Mouse (Mus musculus) spleen, postnatal 14 days (tissue): ENCODE results near the gene Sh3pxd2a.
"Not testable (repeated sequence)": the region's sequence is repeated elsewhere in the genome, so short reads cannot be mapped to it uniquely, and the experiment has no call there.

Source experiments
- DNase-seq, 2 experiments: peaks; one replicate each; pipeline ENCODE4 v3.0.0; 2021 to 2022; ENCODE audit warnings: low spot score in 2 of 2

Sh3pxd2a gene

DNA sequence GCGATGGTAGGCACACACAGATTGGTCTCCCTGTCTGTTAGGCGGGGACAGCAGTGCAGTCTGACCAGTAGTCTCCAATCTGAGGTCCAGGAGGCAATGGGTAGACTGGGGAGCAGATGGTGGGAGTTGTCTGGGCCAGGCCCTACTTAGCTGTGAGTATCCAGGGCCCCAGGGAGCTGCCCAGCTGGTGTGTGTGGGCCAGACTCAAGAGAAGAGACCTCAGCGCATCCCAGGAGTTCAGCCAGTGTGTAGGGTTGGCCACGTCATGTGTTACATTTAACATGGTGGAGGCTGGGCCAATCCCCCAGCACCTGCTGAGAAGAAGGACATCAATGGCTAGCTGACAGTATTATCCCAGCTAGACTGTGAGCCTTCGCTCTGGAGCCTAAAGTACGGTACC, 56.9 kb downstream of the Sh3pxd2a start:
- no peak for DNase-seq

DNA sequence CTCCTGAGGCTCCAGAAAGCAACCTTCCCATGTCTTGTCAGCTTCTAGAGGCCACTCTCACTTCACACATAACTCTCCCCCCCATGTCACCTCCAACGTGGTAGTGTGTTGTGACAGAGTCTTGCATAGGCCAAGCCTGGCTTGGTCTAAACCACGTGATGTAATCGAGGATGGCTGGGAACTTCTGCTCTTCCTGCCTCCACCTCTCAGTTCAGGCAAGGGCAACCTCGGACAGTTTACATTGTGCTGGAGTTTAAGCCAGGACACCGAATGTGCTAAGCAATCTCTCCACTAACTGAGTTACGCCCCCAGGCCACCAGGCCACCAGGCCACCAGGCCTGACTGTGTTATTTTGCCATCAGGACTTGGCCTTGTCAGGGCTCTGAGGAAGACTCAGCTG, 57.7 kb downstream of the Sh3pxd2a start:
- DNase-seq, result no peak

DNA sequence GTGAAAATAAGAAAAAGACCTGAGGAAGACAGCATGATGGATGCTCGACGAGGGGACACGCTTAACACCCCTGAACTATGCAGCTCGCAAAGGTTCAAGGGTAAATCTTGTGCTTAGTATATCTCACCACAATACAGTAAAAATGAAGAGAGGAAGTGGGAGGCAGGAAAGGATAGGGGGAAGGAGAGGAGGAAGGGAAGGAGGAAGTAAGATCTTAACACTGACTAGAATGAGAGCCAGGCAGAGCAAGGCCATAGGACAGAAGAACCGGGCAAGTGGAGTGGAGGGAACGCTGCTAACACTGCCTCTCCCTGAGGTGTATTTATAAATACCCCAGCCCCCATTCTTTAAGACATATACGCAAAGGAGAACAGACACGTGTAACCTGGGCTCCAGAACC, 58.7 kb downstream of the Sh3pxd2a start:
- no peak for DNase-seq

DNA sequence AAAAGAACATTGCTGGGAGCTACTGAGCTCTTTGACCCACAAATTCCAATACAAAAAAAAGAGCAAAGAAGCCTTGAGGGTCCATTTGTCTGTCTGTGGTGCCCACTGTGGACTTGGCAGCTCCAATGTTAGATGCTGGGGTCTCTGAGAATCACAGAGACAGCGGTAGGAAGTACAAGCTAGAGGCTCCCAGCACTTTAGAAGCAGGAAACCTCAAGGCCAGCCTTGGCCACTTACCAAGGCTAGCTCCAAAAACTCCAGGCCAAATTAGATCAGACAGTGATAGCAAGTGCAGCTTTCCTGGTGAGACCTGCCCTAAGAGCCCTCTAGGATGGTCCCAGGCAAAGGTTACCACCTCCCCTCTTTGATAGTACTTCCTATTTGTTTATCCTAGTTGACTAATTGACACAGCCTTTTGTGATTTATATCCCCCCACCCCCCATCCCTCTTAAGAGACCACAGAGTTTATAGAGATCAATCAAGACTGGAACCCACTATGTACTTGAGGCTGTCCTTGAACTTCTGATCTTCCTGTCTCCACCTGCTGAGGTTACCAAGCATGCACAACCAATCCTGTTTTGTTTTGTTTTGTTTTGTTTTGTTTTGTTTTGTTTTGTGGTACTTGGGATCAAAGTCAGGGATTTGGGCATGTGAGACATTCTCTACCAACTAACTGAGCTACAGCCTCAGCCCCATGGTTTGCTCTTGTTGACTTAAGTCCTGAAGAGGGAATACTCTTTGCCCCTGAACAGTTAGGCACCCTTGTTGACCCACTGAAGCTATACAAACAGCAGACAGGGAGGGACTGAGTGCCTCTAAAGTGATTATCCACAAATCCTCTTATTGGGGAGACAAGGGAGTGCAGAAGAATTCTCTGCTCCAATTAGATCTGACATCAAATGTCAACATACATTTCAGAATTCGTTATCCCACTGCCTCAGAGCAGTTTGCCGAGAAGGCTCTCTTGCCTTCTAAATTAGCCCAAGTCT, 60.5 kb downstream of the Sh3pxd2a start:
- no peak for DNase-seq

DNA sequence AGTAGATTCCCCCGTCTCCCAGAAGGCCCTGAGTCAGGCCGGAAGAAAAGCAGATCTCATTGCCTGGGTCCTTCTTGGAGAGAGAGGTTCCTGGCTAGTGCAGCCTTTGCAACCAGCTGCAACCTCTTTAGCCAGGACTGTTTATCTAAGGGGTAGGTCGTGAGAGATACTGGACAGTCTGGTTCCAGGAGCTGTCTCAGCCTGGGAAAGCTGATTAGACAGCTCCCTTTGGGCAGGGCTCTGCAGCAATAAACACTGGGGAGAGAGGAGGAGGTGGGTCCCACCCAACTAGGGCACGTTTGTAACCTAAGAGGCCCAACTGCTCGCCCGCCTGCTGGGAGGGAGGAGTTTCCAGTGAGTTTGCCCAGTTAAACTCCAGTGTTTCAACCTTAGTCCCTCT, 61.2 kb downstream of the Sh3pxd2a start:
- DNase-seq, result peak; percentile 29 to 31

DNA sequence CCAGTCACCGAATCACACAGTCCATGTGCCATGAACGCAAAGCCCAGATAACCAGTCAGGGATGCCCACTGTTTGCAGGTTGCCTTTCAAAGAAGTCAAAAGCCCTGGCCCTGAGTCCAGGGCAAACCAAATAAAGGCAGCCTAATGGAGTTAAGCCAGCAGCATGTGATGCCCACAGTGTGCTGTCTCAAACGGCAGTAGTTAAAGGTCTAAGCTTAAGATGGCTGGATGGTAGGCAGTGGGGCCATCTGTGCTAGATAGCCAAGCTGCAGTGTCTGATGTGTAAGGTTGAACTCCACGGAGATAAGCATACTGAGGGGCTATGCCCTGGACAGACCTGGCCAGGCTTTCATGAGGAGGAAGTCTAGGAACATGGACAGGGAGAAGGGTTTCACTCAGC, 61.7 kb downstream of the Sh3pxd2a start:
- no peak for DNase-seq

DNA sequence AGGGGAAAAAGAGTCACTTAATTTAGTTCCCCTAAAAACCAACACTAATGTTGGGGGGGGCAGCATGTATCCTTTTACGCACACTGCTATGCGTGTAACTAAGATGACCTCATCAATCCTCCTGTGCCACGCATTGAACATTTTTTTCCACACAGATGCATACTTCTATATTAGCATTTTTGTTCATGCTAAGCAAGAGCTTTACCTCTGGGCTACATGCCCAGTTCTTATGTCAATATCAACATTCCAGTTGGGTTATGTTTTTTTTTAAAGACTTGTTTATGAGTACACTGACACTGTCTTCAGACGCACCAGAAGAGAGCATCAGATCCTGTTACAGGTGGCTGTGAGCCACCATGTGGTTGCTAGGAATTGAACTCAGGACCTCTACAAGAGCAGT, 64.5 kb downstream of the Sh3pxd2a start:
- no peak for DNase-seq

DNA sequence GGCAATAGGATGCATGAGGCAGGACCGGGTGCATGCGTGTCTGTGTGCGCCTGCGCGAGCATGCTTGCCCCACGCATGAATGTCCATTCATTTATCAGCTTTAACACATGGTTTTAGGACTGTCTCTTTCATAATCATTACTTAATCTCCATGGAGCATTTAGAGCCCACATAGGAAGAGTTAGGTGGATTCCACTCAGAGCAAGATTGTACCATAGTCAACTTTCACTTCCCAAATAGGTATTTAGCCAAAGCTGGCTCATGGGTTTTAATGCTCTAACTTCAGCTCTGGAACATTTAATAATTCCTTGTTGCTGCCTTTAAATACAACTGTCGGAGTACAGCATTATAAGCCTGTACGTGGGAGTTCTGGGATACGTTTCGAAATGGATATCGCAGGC, 65.2 kb downstream of the Sh3pxd2a start:
- DNase-seq, result no peak

DNA sequence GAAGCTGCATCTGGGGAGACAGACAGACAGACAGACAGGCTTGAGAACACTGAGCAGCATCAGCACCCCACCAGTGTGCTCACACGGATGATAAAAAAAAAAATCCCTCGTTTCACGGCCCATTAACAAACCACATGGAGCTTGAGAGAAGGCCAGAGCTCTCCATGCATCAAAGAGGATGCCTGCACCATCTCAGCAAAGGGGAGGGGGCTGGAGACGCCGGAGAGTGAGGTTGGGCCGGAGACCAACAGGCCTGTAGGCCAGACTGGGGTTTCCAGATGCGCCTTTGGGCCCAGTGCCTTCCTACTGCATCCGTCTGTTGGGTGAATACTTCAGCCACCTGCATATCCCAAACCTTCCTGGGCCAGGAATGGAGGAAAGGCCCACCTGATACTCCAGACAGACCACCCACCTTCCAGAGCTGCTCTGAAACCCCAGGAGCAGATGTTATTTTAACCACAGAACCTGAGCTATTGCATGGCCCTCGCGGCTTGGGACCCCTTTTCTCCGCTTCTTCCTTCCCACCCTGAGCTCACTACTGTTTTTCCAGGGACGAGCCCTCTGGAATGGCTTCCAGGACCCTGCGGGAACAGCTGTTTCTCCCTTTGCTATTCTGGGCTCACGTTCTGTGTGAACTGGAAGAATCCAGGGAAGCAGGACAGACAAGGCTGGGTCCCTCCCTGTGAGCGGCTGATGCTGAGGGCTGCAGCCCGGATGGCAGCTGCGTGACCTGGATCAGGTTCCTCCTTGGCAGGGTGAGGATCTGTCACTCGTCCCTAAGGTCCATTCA, 66.1 kb downstream of the Sh3pxd2a start:
- DNase-seq, result no peak

DNA sequence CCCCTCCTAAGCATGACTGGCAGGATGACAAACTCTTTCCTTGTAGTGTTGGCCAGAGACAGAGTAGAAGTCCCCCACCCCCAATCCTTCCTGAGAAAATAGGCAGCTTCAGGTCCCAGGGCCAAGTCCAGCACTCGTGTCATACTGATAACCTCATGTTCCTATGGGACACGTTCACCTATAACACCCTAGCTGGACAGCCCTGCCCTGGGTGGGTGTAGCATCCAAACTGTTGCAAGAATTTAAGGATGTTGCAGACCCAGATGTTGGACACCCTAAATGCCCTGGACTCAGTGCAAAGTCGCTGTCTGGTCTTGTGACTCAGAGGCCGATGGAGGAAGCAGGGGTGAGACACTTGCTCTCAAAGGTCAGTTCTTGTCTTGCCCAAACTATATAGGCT, 68.9 kb downstream of the Sh3pxd2a start:
- no peak for DNase-seq

DNA sequence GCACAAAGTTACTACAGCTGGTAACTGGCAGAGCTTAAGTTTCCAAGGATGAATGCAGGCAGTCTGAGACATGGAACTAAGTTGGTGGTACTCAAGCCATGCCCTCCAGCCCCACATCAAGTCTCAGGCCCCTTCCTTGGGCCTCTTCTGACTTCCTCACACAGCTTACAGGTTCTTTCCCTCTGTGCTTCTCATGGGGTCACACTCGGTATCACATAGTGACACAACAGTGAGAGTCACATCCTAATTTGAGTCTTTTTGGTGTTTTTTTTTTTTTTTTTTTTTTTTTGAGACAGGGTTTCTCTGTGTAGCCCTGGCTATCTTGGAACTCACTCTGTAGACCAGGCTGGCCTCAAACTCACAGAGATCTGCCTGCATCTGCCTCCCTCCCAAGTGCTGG, 69.4 kb downstream of the Sh3pxd2a start:
- DNase-seq, result not testable (repeated sequence)

DNA sequence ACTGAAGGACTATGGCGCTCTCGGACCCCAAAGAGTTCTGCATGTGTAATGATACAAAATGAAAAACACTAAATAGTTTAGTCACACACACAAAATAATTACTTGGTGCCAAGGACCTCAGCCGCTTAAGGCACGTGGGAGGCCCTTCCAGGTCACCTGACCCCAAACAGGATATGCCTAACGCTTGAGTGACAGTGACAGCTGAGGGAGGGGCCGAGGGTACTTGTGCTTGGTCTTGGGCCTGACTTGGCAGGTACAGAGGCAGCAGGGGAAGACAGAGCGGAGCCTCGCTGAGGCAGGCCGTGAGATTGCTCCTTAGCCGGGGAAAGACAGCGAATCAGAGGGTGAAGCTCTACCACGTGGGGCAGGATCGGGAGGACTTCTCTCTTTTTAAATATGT, 73.3 kb downstream of the Sh3pxd2a start:
- DNase-seq, result no peak

DNA sequence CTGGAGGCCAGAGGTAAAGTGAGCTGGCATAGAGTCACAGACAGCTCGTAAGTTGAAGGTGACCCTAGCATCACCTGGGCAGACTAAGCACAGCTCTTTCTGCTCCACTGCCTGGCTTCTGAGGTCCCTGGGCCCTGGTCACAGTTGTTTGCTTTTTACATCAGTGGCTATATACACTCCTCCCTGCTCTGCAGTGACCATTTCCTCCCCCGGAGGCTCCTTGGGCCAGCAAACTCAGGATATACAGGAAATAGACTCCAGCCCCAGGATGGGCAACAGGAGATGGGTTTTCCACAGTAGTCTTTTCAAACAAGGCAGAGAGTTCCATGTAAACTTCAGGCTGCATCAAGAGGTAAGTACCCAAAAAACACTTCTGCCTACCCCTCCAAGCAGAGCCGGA, 76.3 kb downstream of the Sh3pxd2a start:
- no peak for DNase-seq

DNA sequence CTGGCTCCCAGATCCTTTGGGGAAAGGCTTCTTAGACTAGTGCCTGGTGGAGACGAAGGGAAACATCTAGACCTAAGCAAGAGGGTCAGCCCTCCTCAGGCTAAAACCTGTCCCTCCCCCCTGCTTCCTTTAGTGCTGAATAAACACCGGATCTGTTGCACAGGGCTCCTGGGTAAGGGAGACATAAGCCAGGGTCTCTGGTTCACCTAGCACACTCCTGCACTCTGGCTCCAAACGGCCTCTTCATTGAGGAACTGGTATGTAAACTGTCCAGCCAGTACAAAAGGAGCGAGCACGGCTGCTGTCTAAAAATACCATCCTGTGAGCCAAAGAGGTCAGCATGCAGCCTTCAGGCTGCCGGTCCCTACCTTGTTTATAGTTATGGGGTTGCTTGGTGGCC, 76.8 kb downstream of the Sh3pxd2a start:
- DNase-seq, result no peak

DNA sequence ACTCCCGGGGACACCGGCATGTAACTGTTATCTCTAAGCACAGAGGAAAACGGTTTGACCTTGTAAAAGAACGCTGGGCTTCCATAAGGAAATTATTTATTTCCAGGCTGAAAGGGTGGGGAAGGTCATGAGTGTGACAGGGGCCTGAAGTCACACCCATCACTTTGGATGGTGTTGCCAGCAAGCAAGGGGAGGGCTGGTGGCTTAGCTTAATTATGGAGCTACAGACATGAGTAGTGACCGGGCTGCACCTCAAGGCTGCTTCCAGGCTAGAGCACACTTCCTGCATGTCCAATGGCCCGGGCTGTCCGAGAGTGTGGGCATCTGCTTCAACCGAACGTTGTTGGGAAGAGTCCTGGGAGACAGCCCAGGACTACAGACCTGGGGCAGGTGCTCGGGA, 78.2 kb downstream of the Sh3pxd2a start:
- DNase-seq, result no peak

DNA sequence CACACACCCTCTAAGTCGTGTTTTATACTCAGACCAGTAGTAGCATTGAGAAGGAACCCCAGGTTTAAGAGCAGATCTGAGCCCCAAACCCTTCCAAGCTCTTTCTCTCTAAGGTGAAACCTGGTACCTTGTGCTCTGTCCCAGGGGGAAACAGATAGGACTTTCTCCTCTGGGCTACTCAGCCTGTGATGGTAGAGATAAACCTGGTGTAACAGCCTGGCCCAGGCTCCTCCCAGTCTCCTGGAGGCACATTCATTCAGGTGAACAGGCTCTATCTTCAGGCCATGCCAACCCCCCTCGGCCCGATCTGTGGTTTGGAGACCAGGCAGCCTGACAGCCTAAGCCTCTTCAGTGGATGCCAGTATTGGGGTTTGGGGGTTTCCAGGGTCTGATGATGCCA, 79.6 kb downstream of the Sh3pxd2a start:
- DNase-seq, result no peak

DNA sequence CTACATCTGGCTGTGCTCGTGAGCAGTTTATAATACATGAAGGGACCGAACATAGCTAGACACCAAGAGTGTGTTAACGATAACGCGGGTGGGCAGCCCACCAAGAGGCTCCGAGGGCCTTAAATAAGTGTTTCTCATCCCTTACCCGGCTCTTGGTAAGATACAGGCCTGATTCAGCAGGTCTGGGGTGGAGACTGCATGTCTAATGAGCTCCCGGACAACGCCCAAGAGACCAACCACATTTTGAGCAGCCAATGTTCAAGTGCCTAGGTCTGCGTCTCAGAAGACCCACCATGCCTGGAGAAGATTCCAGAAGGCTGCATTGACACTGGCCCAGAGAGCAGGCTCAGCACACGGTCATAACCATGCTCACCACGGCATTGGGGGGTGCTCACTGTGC, 80.2 kb downstream of the Sh3pxd2a start:
- DNase-seq, result no peak

DNA sequence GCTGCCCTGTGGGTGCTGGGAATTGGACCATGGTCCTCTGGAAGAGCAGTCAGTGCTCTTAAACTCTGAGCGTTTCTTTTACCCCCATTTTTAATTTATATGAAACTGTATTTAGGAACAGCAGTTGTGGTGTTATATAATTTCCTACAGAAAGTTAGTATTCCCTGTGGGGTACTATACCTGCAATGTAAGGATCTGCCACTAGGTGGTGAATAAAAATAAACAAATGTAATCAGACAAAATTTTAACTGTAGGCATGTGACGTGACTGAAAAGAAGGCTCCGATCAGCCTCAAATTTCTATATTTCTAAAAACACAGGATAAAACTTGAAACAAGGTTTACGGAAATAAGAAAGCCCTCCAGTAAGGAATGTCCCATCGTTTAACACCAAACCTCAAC, 81.9 kb downstream of the Sh3pxd2a start:
- DNase-seq, result no peak

DNA sequence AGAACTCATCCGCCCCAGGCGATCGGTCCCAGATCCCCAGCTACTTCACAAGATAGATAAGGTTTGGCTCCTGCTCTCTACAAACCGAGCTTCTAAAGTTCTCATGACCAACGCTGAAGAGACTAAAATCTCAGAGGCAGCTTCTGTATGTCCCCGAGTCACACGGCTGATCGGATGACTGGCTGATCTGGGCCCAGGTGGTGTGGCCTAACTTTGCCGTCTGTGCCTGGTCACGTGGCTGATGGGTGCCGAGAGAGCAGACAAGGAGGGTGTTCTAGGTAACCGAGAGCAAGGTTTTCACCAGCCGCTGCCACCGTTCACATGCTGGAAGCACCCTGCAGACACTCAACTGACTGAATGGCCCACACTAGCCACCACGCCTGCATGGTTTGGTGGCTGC, 83.2 kb downstream of the Sh3pxd2a start:
- no peak for DNase-seq

DNA sequence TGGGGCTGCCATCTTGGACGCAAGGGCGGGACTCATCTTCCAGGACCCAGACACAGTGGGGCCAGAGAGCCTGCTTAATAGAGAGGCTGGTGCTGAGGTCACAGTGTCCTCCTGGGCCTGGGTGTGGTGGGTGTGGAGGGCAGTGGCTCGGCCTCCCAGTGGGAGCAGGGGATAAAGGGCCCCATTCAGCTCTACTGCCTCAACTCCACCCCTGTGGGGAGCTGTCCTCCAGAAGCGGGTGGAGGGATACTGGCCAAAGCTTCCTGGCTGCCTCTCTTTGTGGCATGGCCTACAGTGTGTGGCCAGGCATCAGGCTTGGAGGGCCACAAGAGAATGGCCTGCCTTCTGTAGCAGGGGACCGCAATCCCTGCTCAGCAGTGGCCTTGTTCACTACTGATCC, 85.1 kb downstream of the Sh3pxd2a start:
- peak in 1 of 2 experiments; percentile 32 for DNase-seq

DNA sequence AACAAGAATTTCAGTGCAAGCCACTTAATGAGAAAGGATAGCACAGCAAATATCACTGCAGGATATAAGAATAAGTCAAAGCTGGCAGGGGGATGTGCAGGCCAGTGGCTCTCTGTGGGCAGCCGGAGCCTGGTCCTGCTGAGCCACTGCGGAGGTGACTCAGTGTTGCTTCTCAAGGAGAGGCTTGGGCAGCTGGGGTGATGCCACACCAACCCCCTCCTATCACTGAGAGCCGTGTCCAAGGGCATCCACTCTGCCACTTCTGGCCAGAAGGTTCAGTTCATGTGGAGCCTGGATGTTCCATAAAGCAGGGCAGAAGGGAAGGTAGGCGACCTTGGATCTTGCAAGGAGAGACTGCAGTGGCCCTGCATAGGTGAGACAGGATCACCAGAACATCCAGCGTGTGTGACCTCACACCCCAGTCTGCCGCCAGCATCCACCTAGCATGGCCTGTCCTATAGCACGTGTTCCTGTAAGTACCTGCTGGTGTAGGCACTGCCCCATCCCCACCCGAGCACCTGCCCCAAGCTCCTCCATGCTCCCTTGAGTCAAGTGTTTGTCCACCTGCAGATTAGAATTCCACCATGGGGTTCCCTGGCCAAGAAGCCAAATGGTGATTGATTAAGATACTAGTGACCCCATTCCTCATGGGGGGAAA, 89.2 kb downstream of the Sh3pxd2a start:
- no peak for DNase-seq

DNA sequence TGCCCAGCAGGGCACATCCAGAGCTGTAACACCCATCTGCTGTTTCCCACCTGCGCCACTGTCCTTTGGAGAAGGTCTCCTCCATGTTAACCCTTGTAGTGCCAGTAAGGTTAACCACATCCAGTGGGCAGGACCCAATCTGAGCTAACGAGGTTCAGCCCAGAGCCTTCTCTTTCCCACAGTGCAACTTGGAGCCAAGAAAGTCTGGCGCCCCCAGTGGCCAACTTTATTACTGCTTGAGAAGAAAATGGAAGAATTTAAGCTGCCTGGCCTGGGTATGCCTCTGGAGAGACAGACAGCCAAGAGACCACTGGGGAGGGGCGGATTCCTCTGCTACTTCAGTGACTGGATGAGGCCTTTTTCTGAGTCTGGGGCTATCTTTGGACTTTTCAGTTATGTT, 89.8 kb downstream of the Sh3pxd2a start:
- DNase-seq, result peak in 1 of 2 experiments; percentile 63
